Mouse (Mus musculus): ENCODE data around the gene Mrpl10. TPM values are rescaled to one million over a fixed set of nuclear protein-coding genes. Genes with fewer than 3 reads are reported as not detected.

Mrpl10 gene
- total and polyA plus RNA-seq, 2 experiments from 2014 or later = 56.6 to 67.7 TPM

- no peak for ATAC-seq (ENCODE audit: low FRiP score)
- DNase-seq (ENCODE audit: low spot score) = no peak
- H3K9me3 ChIP-seq (ENCODE audit: low read length) = no peaks in the 10 kb centered on the region
- peak overlapping the region; percentile 47 for H3K4me2 ChIP-seq (ENCODE audit: low read depth, low read length, poor library complexity, severe bottlenecking)
- peak overlapping the region; percentile 54 for H3K9ac ChIP-seq (replicated peaks; ENCODE audit: low read length, poor library complexity, severe bottlenecking)
- H3K4me3 ChIP-seq (ENCODE audit: low read depth, low read length) = peak overlapping the region; percentile 20
- no peak overlapping the region for H3K27ac ChIP-seq (ENCODE audit: low read depth, low read length)
- no peaks in the 10 kb centered on the region for H3K36me3 ChIP-seq (ENCODE audit: insufficient read depth, low read length)
- H3K27me3 ChIP-seq (ENCODE audit: insufficient read depth, low read length) = no peaks in the 10 kb centered on the region
- WGBS = 6% methylated on average over 25 of the region's 30 CpGs
- H3K4me1 ChIP-seq (ENCODE audit: insufficient read depth, low read length) = peaks cover 8% of the 10 kb centered on the region; the same call in 1 of the 2 replicates
- TF ChIP-seq CTCF (IDR thresholded peaks at IDR 0.05) = no peak
Measured at GRCm38 (mm10) chr11:96997380-96997956, 43.9 kb upstream of the Mrpl10 start.

- H3K4me1 ChIP-seq (ENCODE audit: insufficient read depth, low read length) = no peaks in the 10 kb centered on the region
- no peaks in the 10 kb centered on the region for H3K9me3 ChIP-seq (ENCODE audit: low read length)
- no peaks in the 10 kb centered on the region for H3K27me3 ChIP-seq (ENCODE audit: insufficient read depth, low read length)
- no peak overlapping the region for H3K4me3 ChIP-seq (ENCODE audit: low read depth, low read length)
- no peaks in the 10 kb centered on the region for H3K36me3 ChIP-seq (ENCODE audit: insufficient read depth, low read length)
- 34% methylated on average over 5 of the region's 5 CpGs for WGBS
- no peak overlapping the region for H3K9ac ChIP-seq (replicated peaks; ENCODE audit: low read length, poor library complexity, severe bottlenecking)
- H3K27ac ChIP-seq (ENCODE audit: low read depth, low read length) = no peak overlapping the region
- DNase-seq (ENCODE audit: low spot score) (no peak), ATAC-seq (ENCODE audit: low FRiP score) (no peak)
- no peak overlapping the region for H3K4me2 ChIP-seq (ENCODE audit: low read depth, low read length, poor library complexity, severe bottlenecking)
- no peak for TF ChIP-seq CTCF (IDR thresholded peaks at IDR 0.05)
Measured at GRCm38 (mm10) chr11:97003170-97003569, 38.2 kb upstream of the Mrpl10 start.

DNA sequence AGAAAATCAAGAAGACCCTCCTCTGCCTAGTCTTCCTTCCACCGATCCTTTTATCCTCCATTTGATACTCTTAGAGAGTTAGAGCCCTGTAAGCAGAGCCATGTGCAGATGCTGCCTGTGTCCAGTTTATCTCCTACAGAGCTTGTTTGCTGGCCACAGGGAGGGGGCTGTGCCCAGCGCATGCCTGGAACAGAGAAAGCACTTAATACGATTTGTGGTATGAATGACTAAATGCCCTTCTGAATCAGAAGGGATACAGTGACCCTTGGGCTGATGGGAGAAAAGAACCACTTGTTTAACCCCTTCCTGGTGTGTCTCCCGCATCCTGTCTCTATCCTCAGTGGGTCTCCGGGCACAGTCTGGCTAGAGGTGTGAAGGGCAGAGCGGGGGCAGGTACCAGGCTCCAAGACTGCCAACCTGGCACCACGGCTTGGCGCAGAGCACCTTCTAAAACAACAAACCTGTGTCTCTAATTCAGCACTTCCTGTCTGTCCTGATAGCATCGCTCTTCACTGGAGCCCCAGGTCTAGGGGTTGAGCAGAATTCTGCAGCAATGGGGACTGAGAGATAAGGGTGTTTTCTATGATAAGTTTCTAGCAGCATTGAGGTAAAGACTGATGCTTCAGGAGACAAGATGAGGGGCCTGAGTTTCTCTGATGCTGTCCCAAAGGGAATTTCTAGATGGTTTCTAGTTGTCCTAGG lies 34.1 kb upstream of the Mrpl10 start:
- TF ChIP-seq CTCF (IDR thresholded peaks at IDR 0.05) = no peak
- no peak overlapping the region for H3K4me2 ChIP-seq (ENCODE audit: low read depth, low read length, poor library complexity, severe bottlenecking)
- H3K36me3 ChIP-seq (ENCODE audit: insufficient read depth, low read length) = no peaks in the 10 kb centered on the region
- H3K27ac ChIP-seq (ENCODE audit: low read depth, low read length) = no peak overlapping the region
- H3K9ac ChIP-seq (replicated peaks; ENCODE audit: low read length, poor library complexity, severe bottlenecking) = no peak overlapping the region
- no peaks in the 10 kb centered on the region for H3K9me3 ChIP-seq (ENCODE audit: low read length)
- ATAC-seq (ENCODE audit: low FRiP score) = no peak
- no peak for DNase-seq (ENCODE audit: low spot score)
- no peaks in the 10 kb centered on the region; the same call in 1 of the 2 replicates for H3K27me3 ChIP-seq (ENCODE audit: insufficient read depth, low read length)
- H3K4me1 ChIP-seq (ENCODE audit: insufficient read depth, low read length) = no peaks in the 10 kb centered on the region
- H3K4me3 ChIP-seq (ENCODE audit: low read depth, low read length) = no peak overlapping the region
- WGBS = 71% methylated on average over 9 of the region's 9 CpGs

GRCm38 (mm10) chr11:97009198-97009790 lies 32.1 kb upstream of the Mrpl10 start:
- no peak overlapping the region for H3K4me2 ChIP-seq (ENCODE audit: low read depth, low read length, poor library complexity, severe bottlenecking)
- no peak for TF ChIP-seq CTCF (IDR thresholded peaks at IDR 0.05)
- no peaks in the 10 kb centered on the region; the same call in 1 of the 2 replicates for H3K27me3 ChIP-seq (ENCODE audit: insufficient read depth, low read length)
- H3K27ac ChIP-seq (ENCODE audit: low read depth, low read length) = no peak overlapping the region
- no peaks in the 10 kb centered on the region for H3K4me1 ChIP-seq (ENCODE audit: insufficient read depth, low read length)
- WGBS = 68% methylated on average over 8 of the region's 8 CpGs
- no peak overlapping the region for H3K4me3 ChIP-seq (ENCODE audit: low read depth, low read length)
- H3K36me3 ChIP-seq (ENCODE audit: insufficient read depth, low read length) = no peaks in the 10 kb centered on the region
- DNase-seq (ENCODE audit: low spot score) (no peak), ATAC-seq (ENCODE audit: low FRiP score) (no peak)
- no peaks in the 10 kb centered on the region for H3K9me3 ChIP-seq (ENCODE audit: low read length)
- no peak overlapping the region for H3K9ac ChIP-seq (replicated peaks; ENCODE audit: low read length, poor library complexity, severe bottlenecking)

DNA sequence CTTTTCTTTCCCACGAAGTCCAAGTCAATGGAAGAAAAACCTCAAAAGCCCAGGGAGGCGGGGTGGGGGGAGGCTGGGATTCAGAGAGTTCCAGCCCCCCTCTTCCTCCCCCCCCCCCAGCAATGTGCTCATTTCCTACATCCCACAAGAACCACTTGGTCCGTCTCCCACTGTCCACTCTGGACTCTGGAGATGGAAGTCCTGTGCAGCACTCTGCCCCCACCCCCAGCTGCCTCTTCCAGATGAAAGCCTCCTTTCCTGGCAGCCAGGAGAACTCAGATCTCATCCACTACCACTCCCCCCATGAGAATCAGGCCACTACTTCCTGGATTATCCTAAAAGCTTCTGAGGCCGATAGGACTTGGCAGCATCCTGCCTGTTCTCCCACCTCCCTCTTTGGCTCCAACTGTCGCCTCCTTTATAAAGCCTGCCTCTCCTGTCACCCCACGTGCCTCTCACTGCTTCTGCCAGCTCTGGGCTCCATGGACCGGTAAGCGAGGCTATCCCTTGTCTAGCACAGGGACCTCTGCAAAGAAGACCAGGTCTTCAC lies 28.2 kb upstream of the Mrpl10 start, which contains the start of gene Sp6:
Gene Sp6 (plus strand): TSS at position 274 of the 550 bp plus-strand sequence.
- TF ChIP-seq CTCF (IDR thresholded peaks at IDR 0.05) = no peak
- Histone ChIP-seq H3K4me3 (ENCODE audit: low read depth, low read length) (no peak within 1 kb of the TSS), H3K9ac (replicated peaks; ENCODE audit: low read length, poor library complexity, severe bottlenecking) (no peak within 1 kb of the TSS), H3K27me3 (ENCODE audit: insufficient read depth, low read length) (peaks cover 29% of the 10 kb centered on the region), H3K4me1 (ENCODE audit: insufficient read depth, low read length) (no peaks in the 10 kb centered on the region), H3K27ac (ENCODE audit: low read depth, low read length) (no peak within 1 kb of the TSS), H3K4me2 (ENCODE audit: low read depth, low read length, poor library complexity, severe bottlenecking) (no peak within 1 kb of the TSS), H3K9me3 (ENCODE audit: low read length) (no peaks in the 10 kb centered on the region), H3K36me3 (ENCODE audit: insufficient read depth, low read length) (no peaks in the 10 kb centered on the region)
- ATAC-seq (ENCODE audit: low FRiP score) = no peak
- WGBS = 21% methylated on average over 8 of the region's 8 CpGs
- peak; percentile 44 for DNase-seq (ENCODE audit: low spot score)
